Mouse (Mus musculus) liver, embryonic 16.5 days (tissue): ENCODE results near the gene Olfr1254. TPM values are rescaled to one million over a fixed set of nuclear protein-coding genes. Genes with fewer than 3 reads are reported as not detected.

ENCODE experiments used
- ATAC-seq: fragments of 200-750 bp; cut with Nextera tagmentation; 2 replicates; pipeline ENCODE4 v1.8.0; 2017; ENCODE audit warnings: low read depth, mild to moderate bottlenecking, moderate number of reproducible peaks, moderate library complexity
- H3K27ac ChIP-seq: fragments of 300-500 bp; sonication (generic); 2 replicates; pipeline ENCODE4 v1.5.1; 2014; ENCODE audit warnings: mild to moderate bottlenecking, low read length
- H3K27me3 ChIP-seq: fragments of 300-500 bp; sonication (generic); 2 replicates; pipeline ENCODE4 v1.6.1; 2014; ENCODE audit warnings: low read depth, low read length, mixed read lengths; ENCODE audit not compliant: control insufficient read depth, insufficient read depth
- H3K36me3 ChIP-seq: fragments of 300-500 bp; sonication (generic); 2 replicates; pipeline ENCODE4 v1.6.1; 2014; ENCODE audit warnings: mild to moderate bottlenecking; ENCODE audit not compliant: control insufficient read depth, insufficient read depth
- H3K4me1 ChIP-seq: fragments of 300-500 bp; sonication (generic); 2 replicates; pipeline ENCODE4 v1.6.1; 2014; ENCODE audit warnings: low read depth, low read length, mixed read lengths; ENCODE audit not compliant: control insufficient read depth
- H3K4me2 ChIP-seq: fragments of 300-500 bp; sonication (generic); 2 replicates; pipeline ENCODE4 v1.6.1; 2014; ENCODE audit warnings: low read depth, low read length, mixed read lengths
- H3K4me3 ChIP-seq: fragments of 300-500 bp; sonication (generic); 2 replicates; pipeline ENCODE4 v1.5.1; 2014; ENCODE audit warnings: low read depth, mild to moderate bottlenecking, low read length
- H3K9ac ChIP-seq: fragments of 300-500 bp; sonication (generic); 2 replicates; pipeline ENCODE4 v1.6.1; 2014; ENCODE audit warnings: low read depth, low read length
- H3K9me3 ChIP-seq: fragments of 300-500 bp; sonication (generic); replicated peaks from 2 replicates; pipeline ENCODE4 v1.6.1; 2016; ENCODE audit warnings: low read length; ENCODE audit not compliant: control insufficient read depth
- WGBS: fragments of 180-500 bp; shearing (Covaris S2); extraction: QIAGEN DNeasy Blood & Tissue Kit; methylation state at CpG from one replicate; pipeline ENCODE4 v1.1.7; 2014; ENCODE audit not compliant: insufficient replicate concordance; 5-methylcytosine and 5-hydroxymethylcytosine counted together
- polyA plus RNA-seq: library from polyadenylated mRNA; unstranded; fragments of >200 nt; fragmentation: Nextera tagmentation; extraction: Ambion mirVana; gene quantifications from 2 replicates; pipeline ENCODE4 v1.2.1, GENCODE M21; 2015

Gene Olfr1254
- not detected in 2 replicates for polyA plus RNA-seq

DNA sequence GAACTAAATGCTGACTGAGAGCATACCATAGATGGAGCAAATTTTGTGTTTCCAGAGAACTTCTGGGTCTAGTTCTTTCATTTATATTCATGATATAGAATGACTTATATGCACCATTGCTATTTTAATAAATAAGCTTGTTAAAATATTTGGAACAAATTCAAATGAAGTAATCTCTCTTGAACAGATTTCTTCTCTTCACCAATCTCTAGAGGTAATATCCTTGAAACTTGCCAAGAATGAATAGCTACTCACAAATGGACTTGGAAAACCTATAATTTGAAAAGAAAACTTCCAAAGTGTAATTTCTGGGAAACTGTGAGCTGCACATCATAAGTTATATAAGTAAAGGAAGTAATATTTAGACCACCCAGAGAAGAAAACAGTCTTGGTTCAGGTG lies at the start of gene Olfr1254:
TSS of gene Olfr1254 (minus strand) at position 101 of the 400 bp plus-strand sequence.
- H3K9me3 ChIP-seq = no peaks in the 10 kb centered on the region
- no peak within 1 kb of the TSS for H3K9ac ChIP-seq
- no peak within 1 kb of the TSS for H3K4me3 ChIP-seq
- no peaks in the 10 kb centered on the region for H3K27me3 ChIP-seq
- no peak for ATAC-seq
- H3K4me1 ChIP-seq = no peaks in the 10 kb centered on the region
- no peak within 1 kb of the TSS for H3K4me2 ChIP-seq
- H3K27ac ChIP-seq = no peak within 1 kb of the TSS
- H3K36me3 ChIP-seq = no peaks in the 10 kb centered on the region

DNA sequence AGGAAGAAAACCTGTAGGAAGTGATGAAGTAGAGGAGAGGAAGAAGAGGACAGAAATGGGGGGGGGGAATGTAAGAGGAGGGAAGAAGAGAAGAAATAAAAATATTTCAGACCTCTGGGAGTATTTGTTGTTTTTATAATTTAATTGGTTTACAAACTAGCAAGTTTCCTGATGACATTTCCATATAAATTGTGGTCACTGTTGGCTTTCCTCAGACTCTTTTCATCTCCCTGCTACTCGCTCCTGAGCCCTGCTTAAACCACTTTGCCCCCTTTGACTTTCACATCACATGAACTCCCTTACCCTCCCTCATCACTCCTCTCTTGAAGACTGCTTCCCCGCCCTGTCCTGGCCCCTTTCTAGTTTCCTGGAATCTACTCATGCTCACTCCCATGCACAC lies 48.0 kb upstream of the Olfr1254 start, which contains the start of gene Olfr1256:
TSS of gene Olfr1256 (minus strand) at position 101 of the 400 bp plus-strand sequence.
- ATAC-seq = no peak
- no peaks in the 10 kb centered on the region for H3K9me3 ChIP-seq
- H3K4me2 ChIP-seq = no peak within 1 kb of the TSS
- no peak within 1 kb of the TSS for H3K4me3 ChIP-seq
- H3K27me3 ChIP-seq = no peaks in the 10 kb centered on the region
- 45% methylated on average over 2 of the region's 2 CpGs for WGBS
- no peak within 1 kb of the TSS for H3K27ac ChIP-seq
- no peak within 1 kb of the TSS for H3K9ac ChIP-seq
- H3K4me1 ChIP-seq = no peaks in the 10 kb centered on the region
- H3K36me3 ChIP-seq = no peaks in the 10 kb centered on the region

DNA sequence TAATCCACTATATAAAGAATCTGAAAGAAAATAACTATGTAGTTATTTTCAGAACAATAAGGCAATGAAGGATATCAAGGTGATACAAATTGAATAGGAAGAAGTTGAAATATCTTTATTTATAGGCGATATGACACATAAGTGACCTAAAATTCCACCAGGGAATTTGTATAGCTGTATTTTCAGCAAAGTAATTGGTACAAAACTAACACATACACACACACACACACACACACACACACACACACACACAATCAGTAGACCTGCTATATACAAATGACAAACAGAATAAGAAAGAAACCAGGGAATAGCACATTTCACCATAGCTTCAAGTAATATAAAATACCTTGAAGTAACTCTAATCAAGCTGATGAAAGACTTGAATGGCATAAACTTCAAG lies 26.8 kb upstream of the Olfr1254 start:
- Histone ChIP-seq H3K36me3 (no peaks in the 10 kb centered on the region), H3K27ac (no peak overlapping the region), H3K4me1 (no peaks in the 10 kb centered on the region), H3K9ac (no peak overlapping the region), H3K27me3 (no peaks in the 10 kb centered on the region), H3K4me2 (no peak overlapping the region), H3K4me3 (no peak overlapping the region), H3K9me3 (no peaks in the 10 kb centered on the region)
- ATAC-seq = no peak
- 63% methylated on average over 1 of the region's 1 CpGs for WGBS

DNA sequence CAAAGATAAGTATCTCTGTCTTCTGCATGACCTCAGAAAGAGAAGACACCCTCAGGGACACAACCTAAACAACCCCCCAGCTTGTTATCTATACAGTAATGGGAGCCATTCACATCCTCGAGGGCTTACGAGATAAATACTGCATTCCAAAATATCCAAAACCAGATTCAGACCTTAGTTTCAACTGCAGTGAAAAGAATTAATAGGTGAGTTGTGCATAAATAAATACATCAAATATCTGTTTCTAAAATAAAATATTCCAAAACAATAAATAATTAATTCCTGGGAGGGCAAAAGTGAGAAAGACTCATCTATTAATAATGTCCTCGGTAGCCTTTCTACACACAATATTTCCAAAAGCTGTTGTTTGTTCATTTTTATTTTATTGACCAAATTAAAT lies 18.3 kb upstream of the Olfr1254 start, which contains the start of gene Olfr1255:
TSS of gene Olfr1255 (plus strand) at position 301 of the 400 bp plus-strand sequence.
- ATAC-seq = no peak
- no peak within 1 kb of the TSS for H3K4me2 ChIP-seq
- WGBS = 68% methylated on average over 3 of the region's 3 CpGs
- no peaks in the 10 kb centered on the region for H3K27me3 ChIP-seq
- no peaks in the 10 kb centered on the region for H3K36me3 ChIP-seq
- H3K4me3 ChIP-seq = no peak within 1 kb of the TSS
- no peak within 1 kb of the TSS for H3K9ac ChIP-seq
- no peaks in the 10 kb centered on the region for H3K4me1 ChIP-seq
- no peaks in the 10 kb centered on the region for H3K9me3 ChIP-seq
- H3K27ac ChIP-seq = no peak within 1 kb of the TSS

DNA sequence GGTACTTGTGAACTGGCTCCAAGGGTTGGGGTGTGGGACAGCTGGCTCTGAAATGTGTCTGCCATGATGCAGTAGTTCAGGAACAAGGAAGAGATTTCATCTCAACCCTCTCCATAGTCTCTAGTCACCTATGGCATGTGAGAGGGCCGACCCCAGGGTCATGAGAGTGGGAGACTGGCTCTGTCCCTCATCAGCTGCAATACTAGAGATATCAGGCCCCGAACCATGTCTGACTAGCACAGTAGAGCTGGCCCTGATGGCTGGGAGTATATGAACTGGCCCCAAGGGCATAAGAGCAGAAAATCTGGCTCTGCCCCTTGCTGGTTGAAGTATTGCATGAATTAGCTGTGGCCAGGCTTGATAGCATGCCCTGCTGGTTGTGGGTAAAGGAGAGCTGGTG lies 17.3 kb upstream of the Olfr1254 start:
- WGBS = 42% methylated on average over 2 of the region's 2 CpGs
- Histone ChIP-seq H3K27ac (no peak overlapping the region), H3K9ac (no peak overlapping the region), H3K4me2 (no peak overlapping the region), H3K4me3 (no peak overlapping the region), H3K4me1 (no peaks in the 10 kb centered on the region), H3K9me3 (no peaks in the 10 kb centered on the region), H3K36me3 (no peaks in the 10 kb centered on the region), H3K27me3 (no peaks in the 10 kb centered on the region)
- no peak for ATAC-seq

DNA sequence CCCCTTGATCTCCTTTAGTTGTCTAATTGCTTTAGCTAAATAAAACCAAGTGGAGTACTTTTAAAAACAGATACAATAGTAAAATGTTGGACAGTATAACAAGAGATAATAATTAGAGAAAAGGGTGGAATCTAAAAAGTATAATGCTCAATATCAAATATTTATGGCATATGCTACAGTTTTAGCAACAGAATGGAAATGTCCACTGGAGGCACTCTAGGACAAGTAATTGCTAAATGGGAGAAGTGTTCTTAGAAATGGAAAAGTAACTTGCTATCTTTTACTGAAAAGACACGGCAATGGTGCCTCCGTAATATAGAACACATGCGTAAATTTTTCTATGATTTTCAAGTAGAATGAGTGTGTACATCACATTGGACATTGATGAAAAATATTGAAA lies 6.2 kb upstream of the Olfr1254 start:
- ATAC-seq = no peak
- 62% methylated on average over 3 of the region's 3 CpGs for WGBS

DNA sequence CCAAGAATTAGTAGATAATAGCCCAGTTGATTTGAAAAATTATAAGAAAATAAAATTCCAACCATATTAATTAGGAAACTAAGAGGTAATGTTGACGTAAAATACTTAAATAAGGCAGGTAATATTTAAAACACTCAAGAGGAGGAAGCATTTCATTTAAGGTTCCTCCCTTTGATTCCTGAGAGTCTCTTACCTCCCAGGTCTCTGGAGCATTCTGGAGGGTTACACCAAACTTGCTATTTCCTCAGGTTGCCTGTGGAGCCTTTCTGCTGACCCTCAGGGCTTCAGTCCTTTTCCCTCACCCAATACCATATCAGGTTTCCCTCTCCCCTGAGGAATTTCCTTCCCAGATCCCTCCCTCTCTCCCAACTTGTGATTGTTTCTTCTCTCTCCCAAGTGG lies 36.4 kb downstream of the Olfr1254 start, which contains the start of gene Olfr1253:
TSS of gene Olfr1253 (minus strand) at position 101 of the 400 bp plus-strand sequence.
- no peak within 1 kb of the TSS for H3K4me3 ChIP-seq
- H3K9me3 ChIP-seq = no peaks in the 10 kb centered on the region
- no peak within 1 kb of the TSS for H3K4me2 ChIP-seq
- H3K9ac ChIP-seq = no peak within 1 kb of the TSS
- H3K36me3 ChIP-seq = no peaks in the 10 kb centered on the region
- WGBS = 53% methylated on average over 1 of the region's 1 CpGs
- H3K27ac ChIP-seq = no peak within 1 kb of the TSS
- H3K4me1 ChIP-seq = no peaks in the 10 kb centered on the region
- ATAC-seq = no peak
- no peaks in the 10 kb centered on the region for H3K27me3 ChIP-seq

More for the DNA sequence above, 6.2 kb upstream of the Olfr1254 start:
- no peak overlapping the region for H3K4me3 ChIP-seq
- no peaks in the 10 kb centered on the region for H3K27me3 ChIP-seq
- no peaks in the 10 kb centered on the region for H3K36me3 ChIP-seq
- no peaks in the 10 kb centered on the region for H3K9me3 ChIP-seq
- no peak overlapping the region for H3K9ac ChIP-seq
- no peaks in the 10 kb centered on the region for H3K4me1 ChIP-seq
- H3K4me2 ChIP-seq = no peak overlapping the region
- H3K27ac ChIP-seq = no peak overlapping the region

Other genes with a start within 250 kb of the Olfr1254 start
- gene Olfr1245, start 215.2 kb downstream of the Olfr1254 start, polyA plus RNA-seq = not detected in 2 replicates
- gene Olfr1246, start 200.5 kb downstream of the Olfr1254 start, polyA plus RNA-seq = not detected in 2 replicates
- not detected in 2 replicates for gene Olfr1247, start 179.5 kb downstream of the Olfr1254 start, polyA plus RNA-seq
- not detected in 2 replicates for gene Olfr1248, start 175.4 kb downstream of the Olfr1254 start, polyA plus RNA-seq
- gene Olfr1249, start 158.6 kb downstream of the Olfr1254 start, polyA plus RNA-seq = not detected in 2 replicates
- not detected in 2 replicates for gene Olfr1250, start 132.2 kb downstream of the Olfr1254 start, polyA plus RNA-seq
- gene Olfr1251, start 121.7 kb downstream of the Olfr1254 start, polyA plus RNA-seq = not detected in 2 replicates
- not detected in 2 replicates for gene Olfr1252, start 68.6 kb downstream of the Olfr1254 start, polyA plus RNA-seq
- gene Olfr1253, start 36.5 kb downstream of the Olfr1254 start, polyA plus RNA-seq = not detected in 2 replicates
- gene Olfr1255, start 18.4 kb upstream of the Olfr1254 start, polyA plus RNA-seq = not detected in 2 replicates
- not detected in 2 replicates for gene Olfr1256, start 47.9 kb upstream of the Olfr1254 start, polyA plus RNA-seq
- gene Olfr48, start 54.6 kb upstream of the Olfr1254 start, polyA plus RNA-seq = not detected in 2 replicates
- not detected in 2 replicates for gene Olfr1257, start 84.8 kb upstream of the Olfr1254 start, polyA plus RNA-seq
- gene Olfr1258, start 133.7 kb upstream of the Olfr1254 start, polyA plus RNA-seq = not detected in 2 replicates
- not detected in 2 replicates for gene Olfr1259, start 155.0 kb upstream of the Olfr1254 start, polyA plus RNA-seq
- gene Olfr1260, start 180.7 kb upstream of the Olfr1254 start, polyA plus RNA-seq = not detected in 2 replicates
- gene Olfr1261, start 197.6 kb upstream of the Olfr1254 start, polyA plus RNA-seq = not detected in 2 replicates
- not detected in 2 replicates for gene Olfr1262, start 206.5 kb upstream of the Olfr1254 start, polyA plus RNA-seq
- gene Olfr1263, start 218.5 kb upstream of the Olfr1254 start, polyA plus RNA-seq = not detected in 2 replicates
- not detected in 2 replicates for gene Olfr1264, start 232.0 kb upstream of the Olfr1254 start, polyA plus RNA-seq
- gene Olfr1265, start 241.7 kb upstream of the Olfr1254 start, polyA plus RNA-seq = not detected in 2 replicates